Mouse (Mus musculus) hindbrain, embryonic 16.5 days (tissue): ENCODE data around the gene Slc13a3. TPM values are rescaled to one million over a fixed set of nuclear protein-coding genes. Genes with fewer than 3 reads are reported as not detected.

Experiments
- ATAC-seq: fragments of 200-750 bp; cut with Nextera tagmentation; 2 replicates; pipeline ENCODE4 v1.8.0; 2017; ENCODE audit warnings: moderate TSS enrichment, moderate library complexity
- H3K27ac ChIP-seq: fragments of 300-500 bp; sonication (generic); 2 replicates; pipeline ENCODE4 v1.5.1; 2014; ENCODE audit warnings: low read depth, mild to moderate bottlenecking, control low read depth, low read length, moderate library complexity
- H3K27me3 ChIP-seq: fragments of 300-500 bp; sonication (generic); replicated peaks from 2 replicates; pipeline ENCODE4 v1.6.1; 2014; ENCODE audit warnings: low read length; ENCODE audit not compliant: control insufficient read depth, insufficient read depth
- H3K36me3 ChIP-seq: fragments of 300-500 bp; sonication (generic); 2 replicates; pipeline ENCODE4 v1.6.1; 2014; ENCODE audit warnings: mild to moderate bottlenecking, low read length, moderate library complexity, mixed read lengths; ENCODE audit not compliant: control insufficient read depth, insufficient read depth
- H3K4me1 ChIP-seq: fragments of 300-500 bp; sonication (generic); 2 replicates; pipeline ENCODE4 v1.6.1; 2014; ENCODE audit warnings: low read depth, low read length; ENCODE audit not compliant: control insufficient read depth, insufficient read depth
- H3K4me2 ChIP-seq: fragments of 300-500 bp; sonication (generic); 2 replicates; pipeline ENCODE4 v1.6.1; 2014; ENCODE audit warnings: mild to moderate bottlenecking, low read length, control low read depth, moderate library complexity
- H3K4me3 ChIP-seq: fragments of 300-500 bp; sonication (generic); 2 replicates; pipeline ENCODE4 v1.5.1; 2014; ENCODE audit warnings: mild to moderate bottlenecking, low read length, control low read depth, moderate library complexity
- H3K9ac ChIP-seq: fragments of 300-500 bp; sonication (generic); 2 replicates; pipeline ENCODE4 v1.6.1; 2014; ENCODE audit warnings: low read depth, mild to moderate bottlenecking, control low read depth, low read length, moderate library complexity
- H3K9me3 ChIP-seq: fragments of 300-500 bp; sonication (generic); 2 replicates; pipeline ENCODE4 v1.6.1; 2014; ENCODE audit warnings: mild to moderate bottlenecking, low read length, moderate library complexity; ENCODE audit not compliant: control insufficient read depth
- WGBS: fragments of 180-500 bp; shearing (Covaris S2); extraction: QIAGEN DNeasy Blood & Tissue Kit; methylation state at CpG from one replicate; pipeline ENCODE4 v1.1.7; 2014; 5-methylcytosine and 5-hydroxymethylcytosine counted together
- polyA plus RNA-seq: library from polyadenylated mRNA; unstranded; fragments of >200 nt; fragmentation: Nextera tagmentation; extraction: Ambion mirVana; gene quantifications from 2 replicates; pipeline ENCODE4 v1.2.1, GENCODE M21; 2015

Slc13a3 gene
- polyA plus RNA-seq, 1 experiment from 2014 or later: 11.7 TPM

DNA sequence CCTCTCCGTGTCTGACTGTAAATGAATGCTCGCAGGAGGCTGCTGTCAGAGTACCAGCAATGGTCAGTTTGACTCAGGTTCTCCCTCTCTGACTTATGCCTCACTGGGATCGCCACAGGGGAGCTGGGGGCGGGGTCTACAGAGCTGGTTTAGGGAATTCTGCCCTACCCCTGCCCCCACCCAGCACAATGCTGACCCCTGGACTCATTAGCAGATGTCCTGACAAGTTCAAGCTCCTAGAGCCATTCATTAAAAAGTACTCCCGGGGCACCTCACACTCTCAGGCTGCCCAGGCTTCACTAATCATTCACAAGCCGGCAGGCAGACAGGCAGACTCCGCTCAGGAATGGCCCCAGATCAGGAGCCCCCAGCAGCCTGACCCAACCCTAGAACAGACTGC is 13.4 kb downstream of the Slc13a3 start:
- H3K9me3 ChIP-seq: no peaks in the 10 kb centered on the region
- no peak overlapping the region for H3K27ac ChIP-seq
- H3K9ac ChIP-seq: no peak overlapping the region
- no peak overlapping the region for H3K4me3 ChIP-seq
- H3K4me1 ChIP-seq: no peaks in the 10 kb centered on the region
- no peaks in the 10 kb centered on the region for H3K27me3 ChIP-seq
- 27% methylated on average over 7 of the region's 7 CpGs for WGBS
- no peaks in the 10 kb centered on the region for H3K36me3 ChIP-seq
- no peak overlapping the region for H3K4me2 ChIP-seq
- no peak for ATAC-seq

DNA sequence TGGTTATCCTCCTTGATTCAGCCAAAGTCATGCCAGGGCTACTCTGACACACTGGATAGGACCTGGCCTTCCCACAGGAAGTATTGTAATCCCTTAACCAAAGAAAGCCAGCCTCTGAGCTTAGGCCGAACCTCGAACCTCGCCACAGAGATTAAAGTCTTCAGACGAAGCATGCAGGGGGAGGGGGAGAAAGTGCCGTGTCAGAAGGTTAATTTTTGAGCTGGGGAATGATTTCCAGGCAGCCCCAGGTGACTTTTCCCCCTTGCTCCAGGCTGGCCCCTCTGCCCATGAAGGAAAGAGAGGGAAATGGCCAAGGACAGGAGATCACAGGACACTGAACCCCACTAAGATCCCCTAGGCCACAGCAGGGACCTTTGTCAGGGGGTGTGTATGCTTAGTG is 14.8 kb downstream of the Slc13a3 start:
- WGBS: 74% methylated on average over 5 of the region's 5 CpGs
- H3K36me3 ChIP-seq: no peaks in the 10 kb centered on the region
- H3K27ac ChIP-seq: no peak overlapping the region
- no peak overlapping the region for H3K9ac ChIP-seq
- H3K9me3 ChIP-seq: no peaks in the 10 kb centered on the region
- H3K4me1 ChIP-seq: no peaks in the 10 kb centered on the region
- H3K4me3 ChIP-seq: no peak overlapping the region
- no peak overlapping the region for H3K4me2 ChIP-seq
- no peak for ATAC-seq
- no peaks in the 10 kb centered on the region for H3K27me3 ChIP-seq

DNA sequence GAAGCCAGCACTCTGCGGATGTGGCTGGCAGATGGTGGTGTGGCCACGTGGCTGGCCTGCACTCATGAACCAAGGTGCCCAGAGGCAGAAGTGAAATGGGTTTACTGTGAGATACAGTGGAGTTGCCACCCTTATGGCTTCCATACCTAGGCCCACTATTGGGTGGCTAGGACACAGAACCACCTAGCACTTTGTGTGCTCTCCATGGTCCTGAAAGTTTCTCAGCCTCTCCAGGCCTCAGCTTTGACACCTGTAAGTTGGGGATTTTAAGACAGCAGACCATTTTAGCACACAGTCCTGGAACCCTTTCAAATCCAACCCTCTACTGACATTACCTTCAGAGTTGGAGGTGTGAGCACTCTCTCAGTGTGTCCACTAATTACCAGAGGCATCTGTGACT is 16.3 kb downstream of the Slc13a3 start:
- H3K9me3 ChIP-seq: no peaks in the 10 kb centered on the region
- no peaks in the 10 kb centered on the region for H3K27me3 ChIP-seq
- H3K36me3 ChIP-seq: no peaks in the 10 kb centered on the region
- 66% methylated on average over 2 of the region's 2 CpGs for WGBS
- ATAC-seq: no peak
- no peaks in the 10 kb centered on the region for H3K4me1 ChIP-seq
- no peak overlapping the region for H3K4me2 ChIP-seq
- H3K9ac ChIP-seq: no peak overlapping the region
- H3K27ac ChIP-seq: no peak overlapping the region
- no peak overlapping the region for H3K4me3 ChIP-seq

DNA sequence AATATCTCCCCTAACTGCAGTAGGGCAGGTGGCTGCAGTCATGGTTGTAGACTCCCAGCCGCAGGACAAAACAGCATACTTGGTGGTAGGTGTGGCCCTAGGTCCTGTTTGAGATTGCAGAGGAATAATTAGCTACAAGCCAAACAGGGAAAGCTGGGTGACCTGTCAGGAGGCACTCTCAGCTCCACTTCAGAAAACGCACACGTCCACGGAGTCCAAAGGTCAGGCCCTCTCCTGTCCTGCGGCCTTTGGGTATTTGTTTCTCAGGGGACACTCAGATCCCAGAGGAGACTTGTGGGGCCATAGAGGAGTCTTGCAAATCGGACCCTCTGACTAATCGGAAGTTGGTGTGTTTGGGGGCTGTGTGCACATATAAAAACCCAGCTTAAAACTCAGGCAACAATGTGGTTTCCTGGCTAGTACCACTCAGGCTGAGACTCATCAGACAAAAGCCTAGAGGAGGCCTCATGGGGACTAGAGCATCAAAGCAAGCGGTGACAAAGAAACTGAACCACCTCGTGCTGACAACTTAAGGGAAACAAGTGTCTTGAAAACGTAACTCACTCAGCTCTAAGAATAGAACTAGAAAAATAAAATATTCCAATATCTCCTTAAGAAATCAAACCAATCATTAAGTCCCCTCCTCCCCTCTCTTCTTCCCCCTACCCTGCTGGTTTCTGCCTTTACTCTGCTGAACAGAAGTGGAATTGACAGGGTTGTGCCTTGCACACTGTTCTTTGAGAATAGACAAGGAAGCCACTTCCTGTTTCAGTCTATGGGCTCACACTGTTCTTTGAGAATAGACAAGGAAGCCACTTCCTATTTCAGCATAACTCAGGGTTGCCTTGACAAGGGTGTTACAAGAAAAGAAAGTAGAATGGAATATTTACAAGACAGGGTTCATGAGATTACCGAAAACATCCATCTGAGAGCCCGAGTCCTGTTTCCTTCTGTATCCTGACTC is 20.0 kb downstream of the Slc13a3 start:
- H3K4me3 ChIP-seq: no peak overlapping the region
- H3K9me3 ChIP-seq: no peaks in the 10 kb centered on the region
- H3K27ac ChIP-seq: no peak overlapping the region
- no peaks in the 10 kb centered on the region for H3K4me1 ChIP-seq
- WGBS: 81% methylated on average over 12 of the region's 12 CpGs
- no peak overlapping the region for H3K9ac ChIP-seq
- H3K4me2 ChIP-seq: no peak overlapping the region
- no peaks in the 10 kb centered on the region for H3K36me3 ChIP-seq
- ATAC-seq: no peak
- no peaks in the 10 kb centered on the region for H3K27me3 ChIP-seq

DNA sequence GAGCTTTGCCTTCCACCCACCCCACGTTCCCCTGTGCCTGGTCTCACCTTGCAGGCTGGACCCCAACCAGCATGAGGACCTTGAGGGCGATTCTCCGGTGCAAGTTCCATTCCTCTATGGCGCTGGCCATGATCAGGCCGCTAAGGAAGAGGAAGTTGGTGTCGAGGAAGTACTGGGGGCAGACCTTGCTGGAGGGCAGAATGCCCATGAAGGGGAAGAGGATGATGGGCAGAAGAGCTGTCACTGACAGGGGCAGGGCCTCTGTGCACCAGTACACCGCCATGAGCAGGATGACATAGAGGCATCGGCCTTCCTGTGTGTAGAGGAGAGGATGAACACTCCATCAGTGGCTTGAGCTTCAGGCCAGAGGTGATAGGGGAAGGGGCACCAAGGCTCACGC is 24.6 kb downstream of the Slc13a3 start:
- no peak overlapping the region for H3K4me2 ChIP-seq
- H3K36me3 ChIP-seq: no peaks in the 10 kb centered on the region

DNA sequence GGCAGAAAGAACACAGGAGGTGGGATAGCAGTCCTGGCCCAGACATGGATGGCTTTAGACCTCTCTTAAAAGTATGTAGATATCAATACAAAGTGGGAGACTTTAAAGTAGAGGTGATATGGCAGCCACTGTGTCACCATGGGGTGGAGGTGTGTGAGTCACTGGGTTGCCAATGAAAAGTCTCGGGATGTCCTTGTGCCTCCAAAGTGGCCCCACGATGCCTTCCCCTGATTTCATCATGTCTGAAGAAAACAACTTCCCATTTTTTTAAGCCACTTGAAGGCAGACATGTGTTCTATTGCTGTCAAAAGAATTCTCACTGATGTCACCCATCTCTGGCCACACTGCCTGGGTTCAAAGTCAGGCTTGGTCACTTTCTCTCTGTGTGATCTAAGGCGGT is 28.2 kb downstream of the Slc13a3 start:
- Histone ChIP-seq H3K4me1 (no peaks in the 10 kb centered on the region), H3K4me2 (no peak overlapping the region), H3K27me3 (no peaks in the 10 kb centered on the region), H3K9ac (no peak overlapping the region), H3K27ac (no peak overlapping the region), H3K4me3 (no peak overlapping the region), H3K9me3 (no peaks in the 10 kb centered on the region), H3K36me3 (no peaks in the 10 kb centered on the region)
- WGBS: 93% methylated on average over 3 of the region's 3 CpGs
- no peak for ATAC-seq

More for the DNA sequence above, 24.6 kb downstream of the Slc13a3 start:
- Histone ChIP-seq H3K9ac (no peak overlapping the region), H3K4me1 (no peaks in the 10 kb centered on the region), H3K27me3 (no peaks in the 10 kb centered on the region), H3K4me3 (no peak overlapping the region), H3K9me3 (no peaks in the 10 kb centered on the region), H3K27ac (no peak overlapping the region)
- ATAC-seq: no peak
- WGBS: 91% methylated on average over 9 of the region's 9 CpGs

DNA sequence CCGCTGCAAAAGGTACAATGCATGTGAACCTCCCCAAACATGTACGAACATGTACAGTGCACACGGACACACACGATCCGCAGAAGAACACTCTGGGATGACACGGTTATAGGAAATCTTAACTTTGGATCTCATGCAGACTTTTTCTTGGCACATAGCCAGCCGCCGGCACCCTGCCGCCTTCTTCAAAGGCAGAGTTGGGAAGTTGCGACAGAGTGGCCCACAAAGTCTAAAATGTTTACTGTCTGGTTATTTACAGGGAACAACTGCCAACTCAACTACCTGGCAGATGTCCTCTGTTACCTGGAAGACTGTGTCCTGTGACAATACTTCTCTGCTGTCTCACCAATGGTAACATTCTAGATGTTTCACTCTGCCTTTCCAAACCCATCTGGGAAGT is 30.0 kb downstream of the Slc13a3 start:
- Histone ChIP-seq H3K27me3 (no peaks in the 10 kb centered on the region), H3K4me1 (no peaks in the 10 kb centered on the region), H3K27ac (no peak overlapping the region), H3K4me3 (no peak overlapping the region), H3K4me2 (no peak overlapping the region), H3K36me3 (no peaks in the 10 kb centered on the region), H3K9me3 (no peaks in the 10 kb centered on the region), H3K9ac (no peak overlapping the region)
- WGBS: 69% methylated on average over 10 of the region's 10 CpGs
- ATAC-seq: no peak

DNA sequence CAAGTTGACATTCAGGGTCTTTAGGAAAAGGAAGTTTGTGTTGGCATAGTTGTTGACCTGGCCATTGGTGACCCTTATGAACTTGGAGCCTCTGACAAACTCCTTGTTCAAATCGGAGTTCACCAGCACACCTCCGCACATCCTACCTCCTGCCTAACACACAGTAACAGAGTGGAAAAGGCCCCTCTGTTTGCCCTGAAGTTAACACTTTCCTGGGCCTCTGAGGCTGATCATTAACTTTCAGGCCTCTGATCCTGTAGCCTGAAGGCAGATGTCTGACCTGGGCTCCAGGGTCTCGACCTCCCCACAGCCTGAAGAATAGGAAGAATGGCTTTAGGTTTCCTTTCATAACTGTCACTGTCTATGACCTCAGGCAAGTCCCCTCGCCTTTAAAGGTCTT is 31.4 kb downstream of the Slc13a3 start:
- H3K9me3 ChIP-seq: no peaks in the 10 kb centered on the region
- no peaks in the 10 kb centered on the region for H3K4me1 ChIP-seq
- no peaks in the 10 kb centered on the region for H3K27me3 ChIP-seq
- no peak overlapping the region for H3K4me2 ChIP-seq
- H3K36me3 ChIP-seq: no peaks in the 10 kb centered on the region
- ATAC-seq: no peak
- no peak overlapping the region for H3K27ac ChIP-seq
- no peak overlapping the region for H3K4me3 ChIP-seq
- H3K9ac ChIP-seq: no peak overlapping the region
- 63% methylated on average over 4 of the region's 4 CpGs for WGBS

DNA sequence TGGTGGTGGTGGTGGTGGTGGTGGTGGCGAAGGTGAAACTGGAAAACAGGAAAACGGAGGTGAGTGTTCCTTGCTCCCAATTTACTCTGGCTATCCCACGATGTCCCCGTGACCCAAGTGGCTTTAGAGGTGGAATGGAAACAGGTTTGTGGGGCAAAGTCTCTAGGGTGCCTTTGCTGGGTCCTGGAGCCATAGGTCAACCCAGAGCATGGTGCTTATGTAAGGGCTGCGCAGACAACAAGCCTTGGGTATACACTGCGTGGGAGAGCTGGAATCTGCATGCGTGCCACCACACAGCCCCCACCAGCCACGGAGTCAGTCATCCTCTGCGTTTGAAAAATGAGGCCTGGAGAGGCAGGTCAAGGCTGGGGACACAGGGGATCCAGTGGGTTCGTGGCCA is 33.4 kb downstream of the Slc13a3 start:
- WGBS: 90% methylated on average over 10 of the region's 10 CpGs
- no peak overlapping the region for H3K9ac ChIP-seq
- ATAC-seq: no peak

More for the DNA sequence above, 33.4 kb downstream of the Slc13a3 start:
- H3K27ac ChIP-seq: no peak overlapping the region
- no peaks in the 10 kb centered on the region for H3K27me3 ChIP-seq
- H3K4me2 ChIP-seq: no peak overlapping the region
- H3K36me3 ChIP-seq: no peaks in the 10 kb centered on the region
- H3K4me1 ChIP-seq: no peaks in the 10 kb centered on the region
- H3K9me3 ChIP-seq: no peaks in the 10 kb centered on the region
- no peak overlapping the region for H3K4me3 ChIP-seq
